Mouse (Mus musculus) embryonic fibroblast, embryonic 13.5 days (primary cell): ENCODE data around the gene Prkag2.

Source experiments
- CTCF ChIP-seq: IDR thresholded peaks from 2 replicates; pipeline ENCODE4 v1.5.1; 2011; ENCODE audit warnings: mild to moderate bottlenecking, control low read depth, low read length, moderate library complexity, borderline replicate concordance; ENCODE audit not compliant: insufficient read depth
- POLR2A ChIP-seq: IDR thresholded peaks from 2 replicates; pipeline ENCODE4 v1.6.1; 2011; ENCODE audit warnings: low read depth, mild to moderate bottlenecking, control low read depth, low read length, moderate library complexity

GRCm38 (mm10) chr5:25031037-25031436 lies 69.4 kb downstream of the Prkag2 start:
- no peak for TF ChIP-seq POLR2A
- TF ChIP-seq CTCF: no peak
